Mouse (Mus musculus): ENCODE data around the gene Tm4sf20. TPM values are rescaled to one million over a fixed set of nuclear protein-coding genes. Genes with fewer than 3 reads are reported as not detected.
A peak's percentile ranks its signal among the peaks of the same experiment; 100 is the strongest.

Gene Tm4sf20
- polyA plus RNA-seq, 2 experiments = not detected

DNA sequence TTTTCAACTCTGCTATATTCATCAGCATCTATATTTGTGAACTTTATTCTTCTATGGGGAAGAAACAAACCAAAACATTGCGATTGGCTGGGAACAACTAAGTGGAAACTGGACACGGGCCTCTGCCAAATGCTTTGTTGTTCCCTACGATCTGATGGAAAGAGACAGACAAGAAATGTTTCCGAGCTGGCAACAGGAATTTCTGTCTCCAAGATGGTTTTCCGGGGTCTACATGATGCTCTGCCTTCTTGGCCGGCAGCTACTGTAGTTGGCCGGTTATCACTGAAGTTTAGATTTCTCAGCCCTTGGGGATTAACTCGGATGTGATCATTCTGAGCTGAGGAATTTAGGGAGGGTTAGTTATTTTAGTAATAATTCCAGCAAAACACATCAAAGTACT, 38.1 kb upstream of the Tm4sf20 start:
- Histone ChIP-seq H3K27ac (no peak overlapping the region), H3K36me3 (replicated peaks; ENCODE audit: control insufficient read depth, insufficient read depth, low read depth) (no peaks in the 10 kb centered on the region), H3K9me3 (ENCODE audit: control insufficient read depth, low read length) (no peaks in the 10 kb centered on the region), H3K4me1 (replicated peaks; ENCODE audit: control insufficient read depth in 2 of 2, insufficient read depth in 2 of 2, low read length in 1 of 2) (peaks cover 8 to 9% of the 10 kb centered on the region in 2 experiments; a peak in 3 of 4 replicates), H3K9ac (replicated peaks) (no peak overlapping the region), H3K4me2 (ENCODE audit: low read depth) (no peak overlapping the region), H3K27me3 (ENCODE audit: control insufficient read depth, insufficient read depth, low read length) (no peaks in the 10 kb centered on the region), H3K4me3 (ENCODE audit: insufficient read depth in 1 of 2, low read depth in 2 of 2, low read length in 2 of 2) (no peak overlapping the region)
- TF ChIP-seq EP300 (IDR thresholded peaks at IDR 0.05; ENCODE audit: low read depth) (no peak), CTCF (IDR thresholded peaks at IDR 0.05; ENCODE audit: low read depth) (no peak)
- ATAC-seq (ENCODE audit: insufficient read depth) = no peak
- WGBS (ENCODE audit: insufficient replicate concordance) = 80% methylated on average over 8 of the region's 8 CpGs
- no peak for DNase-seq (ENCODE audit: low read depth in 3 of 3, low spot score in 3 of 3)

DNA sequence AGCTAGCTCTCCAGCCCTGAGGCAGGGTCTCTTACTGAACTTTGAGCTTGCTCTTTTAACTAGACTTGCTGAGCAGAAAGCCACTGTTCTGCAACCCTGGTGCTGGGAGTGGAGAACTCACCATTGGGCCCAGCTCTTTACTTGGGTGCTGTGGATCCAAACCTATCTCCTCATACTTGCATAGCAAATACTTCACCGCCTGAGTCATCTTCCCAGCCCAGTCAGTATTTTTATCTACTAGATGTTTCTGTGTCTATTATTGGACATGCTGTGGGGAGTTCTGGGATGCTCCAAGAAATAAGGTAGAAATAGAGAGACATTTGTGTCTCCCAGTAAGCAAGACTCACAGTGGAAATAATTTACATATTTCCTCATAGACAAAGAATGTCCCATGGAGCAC, 35.8 kb upstream of the Tm4sf20 start:
- 72% methylated on average over 1 of the region's 1 CpGs for WGBS (ENCODE audit: insufficient replicate concordance)
- Histone ChIP-seq H3K9me3 (ENCODE audit: control insufficient read depth, low read length) (no peaks in the 10 kb centered on the region), H3K4me1 (replicated peaks; ENCODE audit: control insufficient read depth in 2 of 2, insufficient read depth in 2 of 2, low read length in 1 of 2) (peaks cover 5 to 8% of the 10 kb centered on the region in 2 experiments; a peak in 3 of 4 replicates), H3K36me3 (replicated peaks; ENCODE audit: control insufficient read depth, insufficient read depth, low read depth) (no peaks in the 10 kb centered on the region), H3K4me3 (ENCODE audit: insufficient read depth in 1 of 2, low read depth in 2 of 2, low read length in 2 of 2) (no peak overlapping the region), H3K27me3 (ENCODE audit: control insufficient read depth, insufficient read depth, low read length) (no peaks in the 10 kb centered on the region), H3K27ac (peak overlapping the region; percentile 2; the same call in 1 of the 2 replicates), H3K9ac (replicated peaks) (no peak overlapping the region), H3K4me2 (ENCODE audit: low read depth) (no peak overlapping the region)
- ATAC-seq (ENCODE audit: insufficient read depth) = peak; percentile 57
- TF ChIP-seq EP300 (IDR thresholded peaks at IDR 0.05; ENCODE audit: low read depth) (no peak), CTCF (IDR thresholded peaks at IDR 0.05; ENCODE audit: low read depth) (no peak)
- DNase-seq (ENCODE audit: low read depth in 3 of 3, low spot score in 3 of 3) = no peak

DNA sequence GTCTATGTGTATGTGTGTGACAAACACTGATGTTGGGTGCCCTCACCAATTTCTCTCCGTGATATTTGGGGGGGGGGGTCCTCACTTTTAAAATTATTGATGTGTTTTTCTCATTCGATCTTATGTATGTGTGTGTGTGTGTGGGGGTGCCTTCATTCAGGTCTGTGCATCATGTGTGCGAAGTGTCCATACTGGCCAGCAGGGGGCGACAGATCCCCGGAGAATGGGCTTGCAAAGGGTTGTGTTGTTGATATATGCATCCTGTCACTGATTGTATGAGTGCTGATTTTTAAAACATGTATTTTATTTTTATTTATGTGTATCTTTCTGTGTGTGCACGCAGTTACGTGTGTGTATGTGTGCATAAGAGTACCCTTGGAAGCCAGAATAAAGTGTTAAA, 35.3 kb upstream of the Tm4sf20 start:
- peak in 2 of 3 experiments; percentile 56 to 62 for DNase-seq (ENCODE audit: low read depth in 3 of 3, low spot score in 3 of 3)
- Histone ChIP-seq H3K4me1 (replicated peaks; ENCODE audit: control insufficient read depth in 2 of 2, insufficient read depth in 2 of 2, low read length in 1 of 2) (peaks cover 5 to 8% of the 10 kb centered on the region in 2 experiments; a peak in 3 of 4 replicates), H3K27ac (no peak overlapping the region; the same call in 1 of the 2 replicates), H3K9me3 (ENCODE audit: control insufficient read depth, low read length) (no peaks in the 10 kb centered on the region), H3K4me3 (ENCODE audit: insufficient read depth in 1 of 2, low read depth in 2 of 2, low read length in 2 of 2) (no peak overlapping the region), H3K9ac (replicated peaks) (no peak overlapping the region), H3K36me3 (replicated peaks; ENCODE audit: control insufficient read depth, insufficient read depth, low read depth) (no peaks in the 10 kb centered on the region), H3K4me2 (ENCODE audit: low read depth) (no peak overlapping the region), H3K27me3 (ENCODE audit: control insufficient read depth, insufficient read depth, low read length) (no peaks in the 10 kb centered on the region)
- peak; percentile 96 for TF ChIP-seq CTCF (IDR thresholded peaks at IDR 0.05; ENCODE audit: low read depth)
- no peak for TF ChIP-seq EP300 (IDR thresholded peaks at IDR 0.05; ENCODE audit: low read depth)
- ATAC-seq (ENCODE audit: insufficient read depth) = peak; percentile 80
- 53% methylated on average over 7 of the region's 7 CpGs for WGBS (ENCODE audit: insufficient replicate concordance)

DNA sequence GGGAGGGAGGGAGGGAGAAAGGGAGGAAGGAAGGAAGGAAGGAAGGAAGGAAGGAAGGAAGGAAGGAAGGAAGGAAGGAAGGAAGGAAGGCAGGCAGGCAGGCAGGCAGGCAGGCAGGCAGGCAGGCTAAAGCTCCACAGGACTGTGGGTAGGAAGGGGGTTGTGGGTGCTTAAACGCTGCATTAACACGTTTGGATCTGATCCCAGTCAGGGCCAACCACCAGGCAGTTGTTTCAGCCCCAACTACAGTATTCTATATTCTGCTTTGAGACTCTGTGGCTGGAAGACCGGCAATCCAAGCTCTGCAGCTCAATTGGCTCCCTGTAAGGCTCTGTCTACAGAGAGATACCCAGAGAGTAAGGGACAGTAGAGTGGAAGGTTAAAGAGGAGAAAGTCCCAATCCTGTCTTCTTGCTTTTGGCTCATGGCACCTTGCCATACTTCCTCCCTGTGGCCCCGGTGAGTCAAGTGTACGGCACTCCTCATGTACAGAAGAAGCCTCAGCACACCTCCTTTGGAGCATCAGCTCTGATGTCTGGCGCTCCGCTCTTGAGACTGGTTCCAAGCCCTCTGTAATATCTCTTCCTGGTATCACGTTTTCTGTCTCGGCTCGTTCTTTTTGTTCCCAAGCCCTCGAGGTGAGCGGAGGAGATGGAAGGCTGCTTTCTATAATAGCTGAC, 33.0 kb upstream of the Tm4sf20 start:
- Histone ChIP-seq H3K9ac (replicated peaks) (no peak overlapping the region), H3K27ac (no peak overlapping the region), H3K27me3 (ENCODE audit: control insufficient read depth, insufficient read depth, low read length) (no peaks in the 10 kb centered on the region), H3K4me3 (ENCODE audit: insufficient read depth in 1 of 2, low read depth in 2 of 2, low read length in 2 of 2) (no peak overlapping the region), H3K9me3 (ENCODE audit: control insufficient read depth, low read length) (no peaks in the 10 kb centered on the region), H3K4me2 (ENCODE audit: low read depth) (no peak overlapping the region), H3K4me1 (replicated peaks; ENCODE audit: control insufficient read depth in 2 of 2, insufficient read depth in 2 of 2, low read length in 1 of 2) (peaks cover 11 to 13% of the 10 kb centered on the region in 2 experiments), H3K36me3 (replicated peaks; ENCODE audit: control insufficient read depth, insufficient read depth, low read depth) (no peaks in the 10 kb centered on the region)
- WGBS (ENCODE audit: insufficient replicate concordance) = 68% methylated on average over 12 of the region's 12 CpGs
- DNase-seq (ENCODE audit: low read depth in 3 of 3, low spot score in 3 of 3) (no peak), ATAC-seq (ENCODE audit: insufficient read depth) (no peak)
- TF ChIP-seq EP300 (IDR thresholded peaks at IDR 0.05; ENCODE audit: low read depth) = no peak
- TF ChIP-seq CTCF (IDR thresholded peaks at IDR 0.05; ENCODE audit: low read depth) = no peak

DNA sequence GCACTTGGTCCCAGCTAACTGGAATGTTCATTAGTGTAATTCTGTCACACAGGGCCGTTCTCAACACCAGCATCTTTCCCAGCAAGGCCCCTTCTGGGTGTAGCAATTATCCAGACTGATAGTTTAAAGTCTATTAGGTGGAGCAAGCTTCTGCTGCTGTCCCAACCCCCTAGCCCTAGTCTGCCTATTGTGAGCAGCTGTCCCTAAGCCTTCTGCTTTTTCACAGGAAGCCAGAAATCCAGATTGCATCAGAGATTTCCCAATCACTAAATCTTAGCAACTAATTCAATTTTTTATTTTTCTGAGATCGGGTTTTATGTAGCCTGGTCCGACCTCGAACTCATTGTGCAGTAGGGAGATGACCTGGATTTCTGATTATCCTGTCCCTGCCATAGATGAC, 30.7 kb upstream of the Tm4sf20 start:
- DNase-seq (ENCODE audit: low read depth in 3 of 3, low spot score in 3 of 3) = no peak
- no peak overlapping the region for H3K27ac ChIP-seq
- peaks cover 7 to 20% of the 10 kb centered on the region in 2 experiments for H3K4me1 ChIP-seq (replicated peaks; ENCODE audit: control insufficient read depth in 2 of 2, insufficient read depth in 2 of 2, low read length in 1 of 2)
- 62% methylated on average over 4 of the region's 4 CpGs for WGBS (ENCODE audit: insufficient replicate concordance)
- H3K4me2 ChIP-seq (ENCODE audit: low read depth) = no peak overlapping the region
- H3K9ac ChIP-seq (replicated peaks) = no peak overlapping the region
- no peak for ATAC-seq (ENCODE audit: insufficient read depth)
- H3K27me3 ChIP-seq (ENCODE audit: control insufficient read depth, insufficient read depth, low read length) = no peaks in the 10 kb centered on the region
- H3K36me3 ChIP-seq (replicated peaks; ENCODE audit: control insufficient read depth, insufficient read depth, low read depth) = no peaks in the 10 kb centered on the region
- TF ChIP-seq EP300 (IDR thresholded peaks at IDR 0.05; ENCODE audit: low read depth) = no peak
- no peak for TF ChIP-seq CTCF (IDR thresholded peaks at IDR 0.05; ENCODE audit: low read depth)
- H3K4me3 ChIP-seq (ENCODE audit: insufficient read depth in 1 of 2, low read depth in 2 of 2, low read length in 2 of 2) = no peak overlapping the region
- no peaks in the 10 kb centered on the region for H3K9me3 ChIP-seq (ENCODE audit: control insufficient read depth, low read length)
